Mouse (Mus musculus) stomach, postnatal 0 days (tissue): ENCODE results near the gene Mgrn1. TPM values are rescaled to one million over a fixed set of nuclear protein-coding genes. Genes with fewer than 3 reads are reported as not detected.
A peak's percentile ranks its signal among the peaks of the same experiment; 100 is the strongest.

Experiments
- ATAC-seq: fragments of 200-750 bp; cut with Nextera tagmentation; 2 replicates; pipeline ENCODE4 v1.8.0; 2017; ENCODE audit not compliant: low FRiP score, low TSS enrichment
- DNase-seq: peaks from one replicate; pipeline ENCODE4 v3.0.0-alpha.2; 2016; ENCODE audit warnings: low spot score
- H3K27ac ChIP-seq: fragments of 300-500 bp; sonication (generic); replicated peaks from 2 replicates; pipeline ENCODE4 v1.5.1; 2014; ENCODE audit warnings: mild to moderate bottlenecking, control low read depth
- H3K27me3 ChIP-seq: fragments of 300-500 bp; sonication (generic); 2 replicates; pipeline ENCODE4 v1.6.1; 2014; ENCODE audit warnings: low read length; ENCODE audit not compliant: control insufficient read depth, insufficient read depth
- H3K36me3 ChIP-seq: fragments of 300-500 bp; sonication (generic); 2 replicates; pipeline ENCODE4 v1.6.1; 2014; ENCODE audit warnings: low read length, mixed read lengths; ENCODE audit not compliant: control insufficient read depth, insufficient read depth
- H3K4me1 ChIP-seq: fragments of 300-500 bp; sonication (generic); replicated peaks from 2 replicates; pipeline ENCODE4 v1.6.1; 2014; ENCODE audit warnings: antibody characterized with exemption; ENCODE audit not compliant: control insufficient read depth, insufficient read depth
- H3K4me2 ChIP-seq: fragments of 300-500 bp; sonication (generic); replicated peaks from 2 replicates; pipeline ENCODE4 v1.6.1; 2014; ENCODE audit warnings: low read depth, mild to moderate bottlenecking, control low read depth, moderate library complexity
- H3K4me3 ChIP-seq: fragments of 300-500 bp; sonication (generic); 2 replicates; pipeline ENCODE4 v1.5.1; 2014; ENCODE audit warnings: low read depth, low read length, control low read depth
- H3K9ac ChIP-seq: fragments of 300-500 bp; sonication (generic); 2 replicates; pipeline ENCODE4 v1.6.1; 2014; ENCODE audit warnings: mild to moderate bottlenecking, low read length, control low read depth, mixed read lengths
- H3K9me3 ChIP-seq: fragments of 300-500 bp; sonication (generic); 2 replicates; pipeline ENCODE4 v1.6.1; 2016; ENCODE audit warnings: low read length; ENCODE audit not compliant: control insufficient read depth
- CTCF ChIP-seq: IDR thresholded peaks from 2 replicates; pipeline ENCODE4 v1.5.1; 2016; ENCODE audit warnings: antibody characterized with exemption, low read depth, mild to moderate bottlenecking, moderate library complexity
- EP300 ChIP-seq: optimal IDR thresholded peaks from 2 replicates; pipeline ENCODE3; 2016; ENCODE audit warnings: antibody characterized with exemption
- WGBS: fragments of 180-500 bp; shearing (Covaris S2); extraction: QIAGEN DNeasy Blood & Tissue Kit; methylation state at CpG from one replicate; pipeline ENCODE4 v1.1.7; 2014; 5-methylcytosine and 5-hydroxymethylcytosine counted together
- polyA plus RNA-seq: library from polyadenylated mRNA; unstranded; fragments of >200 nt; fragmentation: Nextera tagmentation; extraction: Ambion mirVana; gene quantifications from 2 replicates; pipeline ENCODE4 v1.2.1, GENCODE M21; 2015

Gene Mgrn1
- polyA plus RNA-seq, 1 experiment from 2014 or later = 43.0 TPM

DNA sequence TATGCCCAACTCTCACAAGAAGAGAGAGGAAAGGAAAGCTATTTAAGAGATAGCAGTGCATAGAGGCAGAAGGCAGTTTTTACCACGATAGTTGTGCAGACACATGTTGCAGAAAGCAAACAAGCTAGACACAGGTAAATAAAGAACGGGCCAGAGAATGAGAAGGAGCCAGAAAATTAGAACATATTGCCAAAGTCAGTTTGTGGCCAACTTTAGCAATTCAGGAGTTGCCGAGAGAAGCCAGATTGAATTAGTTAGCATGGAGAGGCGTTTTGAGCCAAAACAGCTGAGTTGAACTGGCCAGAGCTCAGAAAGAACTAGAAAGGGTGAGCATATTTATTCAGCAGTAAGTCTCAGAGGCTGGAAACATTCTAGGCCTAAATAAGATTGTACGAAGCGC is 6.1 kb downstream of the Mgrn1 start:
- no peak overlapping the region for H3K4me3 ChIP-seq
- no peaks in the 10 kb centered on the region for H3K36me3 ChIP-seq
- ATAC-seq (no peak), DNase-seq (no peak)
- peaks cover 3% of the 10 kb centered on the region for H3K4me1 ChIP-seq
- H3K27ac ChIP-seq = no peak overlapping the region
- no peak overlapping the region for H3K9ac ChIP-seq
- 81% methylated on average over 6 of the region's 6 CpGs for WGBS
- no peaks in the 10 kb centered on the region for H3K27me3 ChIP-seq
- no peak overlapping the region for H3K4me2 ChIP-seq
- no peaks in the 10 kb centered on the region for H3K9me3 ChIP-seq
- TF ChIP-seq EP300 = no peak
- no peak for TF ChIP-seq CTCF

DNA sequence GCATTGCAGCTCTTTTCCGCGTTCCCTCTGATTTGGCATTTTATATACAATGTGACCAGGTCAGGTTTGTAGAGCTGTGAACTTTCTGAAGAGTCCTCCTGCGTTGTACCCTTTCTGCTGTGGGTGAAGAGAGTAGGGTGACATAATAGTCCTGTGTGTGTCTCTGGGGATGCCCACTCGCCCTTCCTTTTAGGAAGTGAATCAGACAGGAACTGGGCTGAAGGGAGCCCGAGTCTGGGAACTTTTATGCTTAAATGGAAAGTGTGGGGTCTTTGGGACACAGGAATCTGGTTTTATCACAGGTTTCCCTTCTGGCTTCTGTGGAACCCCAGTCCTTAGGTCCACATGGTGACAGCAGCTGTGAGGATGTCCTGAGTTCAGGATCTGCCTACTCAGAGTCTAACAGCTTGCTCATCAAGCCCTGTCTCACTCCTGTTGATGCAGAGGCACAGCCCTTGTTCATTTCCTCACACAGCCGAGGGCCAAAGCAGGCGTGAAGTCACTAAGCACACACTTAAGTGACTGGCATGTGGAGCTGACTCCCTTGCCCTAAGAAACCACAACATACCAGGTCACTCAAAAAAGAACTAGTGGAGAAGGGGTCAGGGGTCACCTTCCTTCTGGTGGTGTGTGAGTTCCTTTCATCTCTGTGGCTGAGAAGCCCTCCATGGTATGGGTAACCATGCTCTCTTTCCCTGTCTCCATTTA is 8.3 kb downstream of the Mgrn1 start:
- no peaks in the 10 kb centered on the region for H3K4me1 ChIP-seq
- H3K36me3 ChIP-seq = no peaks in the 10 kb centered on the region
- H3K4me2 ChIP-seq = no peak overlapping the region
- H3K9me3 ChIP-seq = no peaks in the 10 kb centered on the region
- no peak overlapping the region for H3K9ac ChIP-seq
- WGBS = 75% methylated on average over 7 of the region's 7 CpGs
- no peaks in the 10 kb centered on the region for H3K27me3 ChIP-seq
- H3K4me3 ChIP-seq = no peak overlapping the region
- DNase-seq = no peak
- H3K27ac ChIP-seq = no peak overlapping the region
- ATAC-seq = 0 out of 2 replicates have a peak, but pooled peaks have one; percentile 34
- TF ChIP-seq EP300 (no peak), CTCF (no peak)

DNA sequence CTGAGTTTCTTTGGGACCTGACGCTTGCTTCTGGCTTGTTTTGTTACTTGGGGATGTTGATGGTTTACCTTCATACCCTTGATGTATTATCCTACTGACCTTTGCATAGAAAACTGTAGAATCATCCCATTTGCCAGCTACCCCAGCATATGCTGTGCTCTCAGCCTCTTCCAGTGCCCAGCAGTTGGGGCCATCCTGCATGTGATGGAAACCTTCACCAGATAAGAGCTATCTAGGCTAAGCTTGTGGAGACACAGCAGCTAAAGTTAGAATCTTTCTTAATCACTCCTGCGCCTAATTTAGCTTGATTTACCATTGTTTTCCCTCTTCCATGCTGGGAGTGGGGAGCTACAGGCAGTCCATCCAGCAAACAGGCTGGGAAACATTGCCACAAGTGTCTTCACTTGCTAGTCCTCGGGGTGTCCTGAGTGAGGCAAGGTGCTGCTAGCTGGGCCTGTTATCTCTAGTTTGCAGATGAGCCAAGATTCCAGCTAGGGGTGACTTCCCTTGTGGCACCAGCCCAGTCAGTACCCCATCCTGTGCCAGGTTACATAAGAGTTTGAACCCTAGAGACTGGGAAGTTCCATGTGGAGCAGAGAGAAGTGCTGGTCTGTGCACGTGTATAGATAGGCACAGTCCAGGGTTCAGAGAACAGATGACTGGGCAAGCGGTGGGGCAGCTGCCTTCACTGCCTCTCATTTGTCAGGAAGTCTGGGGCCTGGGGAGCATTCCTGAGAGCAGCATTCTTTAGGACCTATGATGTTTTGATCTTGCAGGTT is 10.4 kb downstream of the Mgrn1 start:
- no peaks in the 10 kb centered on the region for H3K9me3 ChIP-seq
- WGBS = 73% methylated on average over 5 of the region's 5 CpGs
- H3K4me3 ChIP-seq = no peak overlapping the region
- TF ChIP-seq CTCF (no peak), EP300 (no peak)
- no peak overlapping the region for H3K9ac ChIP-seq
- no peak overlapping the region; the same call in none of the 2 replicates for H3K27ac ChIP-seq
- H3K27me3 ChIP-seq = no peaks in the 10 kb centered on the region
- H3K4me2 ChIP-seq = no peak overlapping the region
- H3K4me1 ChIP-seq = no peaks in the 10 kb centered on the region
- ATAC-seq (peak; percentile 47), DNase-seq (no peak)
- H3K36me3 ChIP-seq = no peaks in the 10 kb centered on the region

DNA sequence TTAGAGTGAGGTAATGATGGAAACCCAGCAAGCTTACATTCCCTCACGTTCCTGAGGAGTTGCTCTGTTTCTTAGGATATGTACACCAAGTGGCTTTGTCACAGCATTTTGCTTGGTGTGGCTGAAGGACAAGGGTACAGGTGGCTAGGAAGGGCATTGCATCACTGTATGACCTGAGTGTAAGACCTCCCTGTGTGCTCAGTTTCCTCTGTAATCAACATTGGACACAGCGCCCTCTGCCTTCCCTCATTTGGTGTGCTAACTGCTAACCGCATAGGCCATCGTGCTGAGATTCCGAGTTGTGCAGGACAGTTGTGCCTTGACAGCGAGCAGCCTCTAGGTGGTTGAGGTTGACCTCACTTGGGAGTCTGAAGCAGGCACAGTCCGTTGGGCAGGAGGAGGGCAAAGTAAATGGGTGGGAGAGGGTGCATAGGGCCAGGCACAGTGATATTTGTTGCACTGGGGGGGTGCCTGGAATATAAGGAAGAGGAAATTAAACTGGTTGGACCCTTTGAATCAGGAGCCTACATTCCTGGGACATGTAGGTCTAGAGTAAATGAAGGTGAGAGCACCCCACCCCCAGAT is 11.2 kb downstream of the Mgrn1 start:
- Histone ChIP-seq H3K36me3 (no peaks in the 10 kb centered on the region), H3K4me1 (no peaks in the 10 kb centered on the region), H3K27ac (no peak overlapping the region), H3K9ac (no peak overlapping the region), H3K9me3 (no peaks in the 10 kb centered on the region), H3K27me3 (no peaks in the 10 kb centered on the region), H3K4me2 (no peak overlapping the region), H3K4me3 (no peak overlapping the region)
- TF ChIP-seq EP300 = no peak
- TF ChIP-seq CTCF = peak; percentile 37; the same call in 1 of the 2 replicates
- WGBS = 66% methylated on average over 7 of the region's 7 CpGs
- DNase-seq (no peak), ATAC-seq (no peak; the same call in 1 of the 2 replicates)

DNA sequence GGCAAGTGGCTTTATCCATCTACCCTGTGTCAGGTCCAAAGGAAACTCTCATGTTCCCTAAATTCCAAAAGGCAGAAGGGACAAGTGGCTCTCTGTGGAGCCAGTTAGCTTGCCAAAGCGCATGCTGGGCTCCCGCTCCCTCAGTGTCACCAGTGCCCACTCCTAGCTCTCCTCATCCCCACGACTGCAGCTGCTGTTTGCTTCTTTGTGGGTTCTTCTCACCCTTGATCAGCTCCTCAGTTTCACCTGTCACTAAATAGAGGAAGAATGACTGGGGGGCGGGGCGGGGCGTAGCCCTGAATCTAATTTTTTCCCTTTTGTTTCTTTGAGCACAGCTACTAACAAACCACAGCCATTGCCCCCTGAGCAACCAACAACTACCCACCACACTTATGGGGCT is 12.8 kb downstream of the Mgrn1 start:
- ATAC-seq (no peak), DNase-seq (no peak)
- H3K9me3 ChIP-seq = no peaks in the 10 kb centered on the region
- TF ChIP-seq CTCF = no peak
- no peak overlapping the region for H3K27ac ChIP-seq
- no peak overlapping the region for H3K9ac ChIP-seq
- H3K36me3 ChIP-seq = no peaks in the 10 kb centered on the region
- H3K4me1 ChIP-seq = no peaks in the 10 kb centered on the region
- WGBS = 87% methylated on average over 6 of the region's 6 CpGs
- no peak overlapping the region for H3K4me3 ChIP-seq
- H3K4me2 ChIP-seq = no peak overlapping the region
- no peaks in the 10 kb centered on the region for H3K27me3 ChIP-seq

DNA sequence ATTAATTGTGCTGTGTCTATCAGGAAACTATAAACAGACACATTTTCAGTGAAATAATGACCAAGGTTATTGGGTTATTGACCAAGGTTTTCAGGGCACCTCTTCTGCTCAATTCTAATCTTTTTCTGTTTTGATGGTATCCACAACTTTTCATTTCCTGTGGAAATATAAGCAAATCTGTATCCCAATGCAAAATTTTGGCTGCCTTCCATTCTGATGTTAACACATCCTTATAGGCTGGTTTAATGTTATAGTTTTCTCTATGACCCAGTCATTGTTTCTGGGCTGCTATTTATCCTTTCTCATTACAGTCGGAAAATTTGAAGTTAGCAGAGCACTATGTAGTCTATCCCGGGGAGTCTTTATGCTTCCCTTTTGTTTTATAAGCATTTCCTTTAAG is 13.7 kb downstream of the Mgrn1 start:
- H3K27me3 ChIP-seq = no peaks in the 10 kb centered on the region
- H3K9me3 ChIP-seq = no peaks in the 10 kb centered on the region
- H3K27ac ChIP-seq = no peak overlapping the region
- no peak overlapping the region for H3K9ac ChIP-seq
- ATAC-seq = no peak
- DNase-seq = no peak
- H3K4me2 ChIP-seq = no peak overlapping the region
- WGBS = 52% methylated on average over 2 of the region's 2 CpGs
- H3K36me3 ChIP-seq = no peaks in the 10 kb centered on the region
- TF ChIP-seq EP300 (no peak), CTCF (no peak)
- H3K4me3 ChIP-seq = no peak overlapping the region
- H3K4me1 ChIP-seq = no peaks in the 10 kb centered on the region
